Mouse (Mus musculus) lung, postnatal 0 days (tissue): ENCODE data around the gene Cmip. TPM values are rescaled to one million over a fixed set of nuclear protein-coding genes. Genes with fewer than 3 reads are reported as not detected.

Source experiments
- ATAC-seq: fragments of 200-750 bp; cut with Nextera tagmentation; 2 replicates; pipeline ENCODE4 v1.8.0; 2017; ENCODE audit warnings: moderate library complexity
- DNase-seq: peaks from one replicate; pipeline ENCODE4 v3.0.0-alpha.2; 2016; ENCODE audit warnings: low spot score
- H3K27ac ChIP-seq: fragments of 300-500 bp; sonication (generic); 2 replicates; pipeline ENCODE4 v1.5.1; 2014; ENCODE audit warnings: antibody characterized with exemption, mild to moderate bottlenecking, low read length, mixed read lengths
- H3K27me3 ChIP-seq: fragments of 300-500 bp; sonication (generic); replicated peaks from 2 replicates; pipeline ENCODE4 v1.6.1; 2014; ENCODE audit warnings: low read length, mixed read lengths; ENCODE audit not compliant: insufficient read depth
- H3K36me3 ChIP-seq: fragments of 300-500 bp; sonication (generic); 2 replicates; pipeline ENCODE4 v1.6.1; 2014; ENCODE audit warnings: low read length, mixed read lengths; ENCODE audit not compliant: insufficient read depth
- H3K4me1 ChIP-seq: fragments of 300-500 bp; sonication (generic); 2 replicates; pipeline ENCODE4 v1.6.1; 2014; ENCODE audit warnings: antibody characterized with exemption, low read depth, low read length, mixed read lengths; ENCODE audit not compliant: insufficient read depth
- H3K4me2 ChIP-seq: fragments of 300-500 bp; sonication (generic); replicated peaks from 2 replicates; pipeline ENCODE4 v1.6.1; 2014; ENCODE audit warnings: low read depth, mild to moderate bottlenecking, low read length, moderate library complexity, mixed read lengths
- H3K4me3 ChIP-seq: fragments of 300-500 bp; sonication (generic); 2 replicates; pipeline ENCODE4 v1.5.1; 2014; ENCODE audit warnings: low read depth, low read length
- H3K9ac ChIP-seq: fragments of 300-500 bp; sonication (generic); replicated peaks from 2 replicates; pipeline ENCODE4 v1.6.1; 2014; ENCODE audit warnings: low read depth, mild to moderate bottlenecking
- H3K9me3 ChIP-seq: fragments of 300-500 bp; sonication (generic); 2 replicates; pipeline ENCODE4 v1.6.1; 2016; ENCODE audit warnings: low read length, mixed read lengths
- CTCF ChIP-seq: IDR thresholded peaks from 2 replicates; pipeline ENCODE4 v1.5.1; 2016; ENCODE audit warnings: antibody characterized with exemption, mild to moderate bottlenecking
- EP300 ChIP-seq: IDR thresholded peaks from 2 replicates; pipeline ENCODE4 v1.6.1; 2016; ENCODE audit warnings: antibody characterized with exemption, mild to moderate bottlenecking, control low read depth
- WGBS: fragments of 180-500 bp; shearing (Covaris S2); extraction: QIAGEN DNeasy Blood & Tissue Kit; methylation state at CpG from one replicate; pipeline ENCODE4 v1.1.7; 2014; 5-methylcytosine and 5-hydroxymethylcytosine counted together
- polyA plus RNA-seq: library from polyadenylated mRNA; unstranded; fragments of >200 nt; fragmentation: Nextera tagmentation; extraction: Ambion mirVana; gene quantifications from 2 replicates; pipeline ENCODE4 v1.2.1, GENCODE M21; 2015

Gene Cmip
- 27.6 and 29.6 TPM in 2 replicates for polyA plus RNA-seq

GRCm38 (mm10) chr8:117257029-117257820 is at the start of gene Cmip:
Cmip (plus strand) TSS chr8:117257064.
- Histone ChIP-seq H3K27ac (peak within 1 kb of the TSS; percentile 95), H3K27me3 (no peaks in the 10 kb centered on the region), H3K36me3 (no peaks in the 10 kb centered on the region), H3K9ac (peak within 1 kb of the TSS; percentile 94), H3K4me3 (peak within 1 kb of the TSS; percentile 96), H3K4me1 (peaks cover 28% of the 10 kb centered on the region; the same call in 1 of the 2 replicates), H3K9me3 (no peaks in the 10 kb centered on the region), H3K4me2 (peak within 1 kb of the TSS; percentile 78)
- DNase-seq = peak; percentile 41
- no peak for TF ChIP-seq CTCF
- no peak for TF ChIP-seq EP300
- under 1% methylated on average over 46 of the region's 65 CpGs for WGBS
- peak; percentile 2 for ATAC-seq

DNA sequence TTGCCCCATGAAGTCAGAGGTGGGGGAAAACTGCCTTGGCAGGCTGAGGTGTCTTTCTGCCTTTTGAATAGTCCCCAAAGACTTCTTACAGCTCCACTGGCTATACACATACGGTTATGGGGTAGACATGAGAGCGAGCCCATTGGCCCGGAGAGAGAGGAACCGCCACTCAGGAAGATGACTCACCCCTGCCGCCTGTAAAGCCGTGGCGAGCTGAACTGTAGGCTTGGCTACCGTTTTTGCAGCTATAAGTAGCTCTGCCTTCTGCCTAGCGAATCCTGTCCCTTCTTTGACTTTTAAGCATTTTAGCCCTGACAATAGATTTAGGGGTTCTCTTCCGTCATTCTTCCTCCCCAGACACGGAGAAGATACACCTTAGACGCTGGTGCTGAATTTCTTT is 47.7 kb upstream of the Cmip start:
- no peaks in the 10 kb centered on the region for H3K36me3 ChIP-seq
- DNase-seq = no peak
- 83% methylated on average over 12 of the region's 12 CpGs for WGBS
- H3K27me3 ChIP-seq = no peaks in the 10 kb centered on the region
- H3K4me2 ChIP-seq = no peak overlapping the region
- H3K27ac ChIP-seq = no peak overlapping the region
- peaks cover 4% of the 10 kb centered on the region; the same call in 1 of the 2 replicates for H3K4me1 ChIP-seq
- no peak for TF ChIP-seq CTCF
- TF ChIP-seq EP300 = no peak
- no peak for ATAC-seq
- no peak overlapping the region for H3K9ac ChIP-seq
- no peaks in the 10 kb centered on the region for H3K9me3 ChIP-seq
- no peak overlapping the region for H3K4me3 ChIP-seq

DNA sequence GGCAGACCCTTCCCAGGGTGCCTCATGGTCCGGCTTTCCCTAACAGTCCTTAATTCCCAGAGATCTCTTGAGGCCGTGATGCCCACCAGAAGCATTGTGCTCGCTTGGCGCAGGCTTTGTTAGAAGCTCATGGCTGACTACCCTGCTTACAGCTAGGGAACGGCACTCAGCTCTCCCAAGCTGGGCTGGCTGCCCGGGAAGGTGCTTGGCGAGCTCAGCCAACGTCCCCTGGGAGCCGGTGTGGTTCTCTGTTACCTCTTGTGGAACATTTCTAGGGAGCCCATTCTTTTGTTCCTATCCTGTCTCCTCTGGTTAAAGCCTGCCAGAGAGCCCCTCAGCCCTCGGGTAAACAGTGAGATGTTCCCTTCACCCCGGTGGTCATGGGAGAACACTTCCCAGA is 44.8 kb upstream of the Cmip start:
- no peak for TF ChIP-seq EP300
- TF ChIP-seq CTCF = no peak
- 0 out of 2 replicates have a peak, but pooled peaks cover 9% of the 10 kb centered on the region for H3K36me3 ChIP-seq
- ATAC-seq (no peak), DNase-seq (no peak)
- WGBS = 79% methylated on average over 11 of the region's 11 CpGs
- no peak overlapping the region for H3K27ac ChIP-seq
- no peak overlapping the region for H3K4me3 ChIP-seq
- no peak overlapping the region for H3K4me2 ChIP-seq
- no peaks in the 10 kb centered on the region for H3K27me3 ChIP-seq
- no peak overlapping the region for H3K9ac ChIP-seq
- no peaks in the 10 kb centered on the region for H3K9me3 ChIP-seq
- no peaks in the 10 kb centered on the region for H3K4me1 ChIP-seq

- Histone ChIP-seq H3K27ac (no peak overlapping the region), H3K27me3 (no peaks in the 10 kb centered on the region), H3K9me3 (no peaks in the 10 kb centered on the region), H3K4me2 (no peak overlapping the region), H3K4me3 (no peak overlapping the region), H3K4me1 (no peaks in the 10 kb centered on the region), H3K9ac (no peak overlapping the region), H3K36me3 (0 out of 2 replicates have a peak, but pooled peaks cover 9% of the 10 kb centered on the region)
- no peak for DNase-seq
- 80% methylated on average over 2 of the region's 2 CpGs for WGBS
- TF ChIP-seq CTCF (no peak), EP300 (no peak)
- ATAC-seq = no peak
Observed at GRCm38 (mm10) chr8:117217724-117218123, 39.1 kb upstream of the Cmip start.

DNA sequence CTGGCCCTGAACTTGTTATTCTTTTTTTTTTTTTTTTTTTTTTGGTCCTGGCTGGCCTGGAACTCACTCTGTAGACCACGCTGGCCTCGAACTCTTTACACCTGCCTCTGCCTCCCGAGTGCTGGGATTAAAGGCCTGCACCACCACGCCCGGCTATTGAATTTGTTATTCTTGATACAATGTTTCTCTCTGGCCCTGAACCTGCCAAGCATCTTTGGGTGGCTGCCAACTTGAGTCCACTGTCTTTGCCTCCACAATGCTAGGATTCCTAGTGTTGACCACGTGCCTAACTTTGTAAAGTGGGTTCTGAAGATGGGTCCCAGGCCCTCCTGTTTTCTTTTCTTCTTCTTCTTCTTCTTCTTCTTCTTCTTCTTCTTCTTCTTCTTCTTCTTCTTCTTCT is 34.5 kb upstream of the Cmip start:
- no peak overlapping the region for H3K4me2 ChIP-seq
- TF ChIP-seq CTCF = no peak
- TF ChIP-seq EP300 = no peak
- H3K27me3 ChIP-seq = no peaks in the 10 kb centered on the region
- H3K36me3 ChIP-seq = no peaks in the 10 kb centered on the region
- DNase-seq (no peak), ATAC-seq (no peak)
- no peaks in the 10 kb centered on the region for H3K4me1 ChIP-seq
- H3K9me3 ChIP-seq = no peaks in the 10 kb centered on the region
- no peak overlapping the region for H3K27ac ChIP-seq
- H3K9ac ChIP-seq = no peak overlapping the region
- no peak overlapping the region for H3K4me3 ChIP-seq
- WGBS = 46% methylated on average over 6 of the region's 6 CpGs

DNA sequence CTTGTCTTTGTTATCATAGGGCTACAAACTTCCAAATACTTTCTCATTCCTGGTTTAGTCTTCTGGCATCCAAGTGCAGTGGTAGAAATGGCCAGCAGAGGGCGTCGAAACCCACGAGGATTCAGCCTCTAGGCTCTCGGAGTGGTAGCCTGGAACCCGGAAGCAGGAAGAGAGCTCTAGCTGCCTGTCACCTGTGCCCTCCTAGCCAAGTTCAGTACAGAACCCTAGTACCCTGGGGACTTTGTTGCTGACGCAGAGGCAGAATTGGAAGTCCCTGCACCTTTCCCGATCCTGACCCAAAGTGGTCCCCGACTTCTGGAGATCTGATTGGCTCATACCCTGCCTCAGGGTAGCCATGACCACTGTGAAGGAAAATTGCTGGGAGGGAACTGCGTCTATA is 32.2 kb upstream of the Cmip start:
- H3K4me3 ChIP-seq = no peak overlapping the region; the same call in 1 of the 2 replicates
- H3K9me3 ChIP-seq = no peaks in the 10 kb centered on the region
- no peak overlapping the region for H3K27ac ChIP-seq
- peak; percentile 93 for DNase-seq
- peak overlapping the region; percentile 39 for H3K4me2 ChIP-seq
- H3K9ac ChIP-seq = no peak overlapping the region
- no peaks in the 10 kb centered on the region for H3K4me1 ChIP-seq
- no peaks in the 10 kb centered on the region for H3K36me3 ChIP-seq
- WGBS = 10% methylated on average over 9 of the region's 9 CpGs
- ATAC-seq = peak; percentile 86
- TF ChIP-seq EP300 (no peak), CTCF (peak; percentile 98)
- H3K27me3 ChIP-seq = no peaks in the 10 kb centered on the region
